Mouse (Mus musculus) neural tube, embryonic 11.5 days (tissue): ENCODE measurements around the gene Fam122a. TPM values are rescaled to one million over a fixed set of nuclear protein-coding genes. Genes with fewer than 3 reads are reported as not detected.

Experiments
- ATAC-seq: fragments of 200-750 bp; cut with Nextera tagmentation; 2 replicates; pipeline ENCODE4 v1.8.0; 2017; ENCODE audit warnings: moderate number of reproducible peaks, mild to moderate bottlenecking, moderate TSS enrichment, moderate library complexity; ENCODE audit not compliant: insufficient read depth, low FRiP score, low TSS enrichment
- DNase-seq: peaks from one replicate; pipeline ENCODE4 v3.0.0-alpha.2; 2015; ENCODE audit warnings: low spot score
- H3K27ac ChIP-seq: fragments of 300-500 bp; sonication (generic); 2 replicates; pipeline ENCODE4 v1.5.1; 2014; ENCODE audit warnings: low read depth, mild to moderate bottlenecking, low read length
- H3K27me3 ChIP-seq: fragments of 300-500 bp; sonication (generic); 2 replicates; pipeline ENCODE4 v1.6.1; 2014; ENCODE audit warnings: mild to moderate bottlenecking, low read length, mixed read lengths; ENCODE audit not compliant: control insufficient read depth, insufficient read depth
- H3K36me3 ChIP-seq: fragments of 300-500 bp; sonication (generic); 2 replicates; pipeline ENCODE4 v1.6.1; 2014; ENCODE audit warnings: mild to moderate bottlenecking, low read length, moderate library complexity, mixed read lengths; ENCODE audit not compliant: control insufficient read depth, insufficient read depth
- H3K4me1 ChIP-seq: fragments of 300-500 bp; sonication (generic); 2 replicates; pipeline ENCODE4 v1.6.1; 2014; ENCODE audit warnings: low read length, mixed read lengths; ENCODE audit not compliant: control insufficient read depth, insufficient read depth
- H3K4me2 ChIP-seq: fragments of 300-500 bp; sonication (generic); 2 replicates; pipeline ENCODE4 v1.6.1; 2014; ENCODE audit warnings: low read depth, mild to moderate bottlenecking, moderate library complexity
- H3K4me3 ChIP-seq: fragments of 300-500 bp; sonication (generic); 2 replicates; pipeline ENCODE4 v1.5.1; 2014; ENCODE audit warnings: low read depth, low read length
- H3K9ac ChIP-seq: fragments of 300-500 bp; sonication (generic); 2 replicates; pipeline ENCODE4 v1.6.1; 2014; ENCODE audit warnings: mild to moderate bottlenecking, low read length
- H3K9me3 ChIP-seq: fragments of 300-500 bp; sonication (generic); 2 replicates; pipeline ENCODE4 v1.6.1; 2016; ENCODE audit warnings: low read length; ENCODE audit not compliant: control insufficient read depth
- WGBS: fragments of 180-500 bp; shearing (Covaris S2); extraction: QIAGEN DNeasy Blood & Tissue Kit; methylation state at CpG from one replicate; pipeline ENCODE4 v1.1.7; 2014; 5-methylcytosine and 5-hydroxymethylcytosine counted together
- polyA plus RNA-seq: library from polyadenylated mRNA; unstranded; fragments of >200 nt; fragmentation: Nextera tagmentation; extraction: Ambion mirVana; gene quantifications from 2 replicates; pipeline ENCODE4 v1.2.1, GENCODE M21; 2014

Gene Fam122a
- polyA plus RNA-seq, 1 experiment from 2014 or later = 42.2 TPM

- Histone ChIP-seq H3K4me2 (no peak overlapping the region), H3K27me3 (no peaks in the 10 kb centered on the region), H3K9ac (no peak overlapping the region), H3K4me3 (no peak overlapping the region), H3K9me3 (no peaks in the 10 kb centered on the region), H3K27ac (no peak overlapping the region), H3K36me3 (no peaks in the 10 kb centered on the region), H3K4me1 (no peaks in the 10 kb centered on the region)
- ATAC-seq (no peak), DNase-seq (no peak)
- WGBS = 92% methylated on average over 3 of the region's 3 CpGs
Observed at GRCm38 (mm10) chr19:24428011-24428410, 49.1 kb downstream of the Fam122a start.

- 74% methylated on average over 4 of the region's 4 CpGs for whole genome bisulfite sequencing
- Histone ChIP-seq H3K27me3 (no peaks in the 10 kb centered on the region), H3K9ac (no peak overlapping the region), H3K27ac (no peak overlapping the region), H3K4me3 (no peak overlapping the region), H3K36me3 (no peaks in the 10 kb centered on the region), H3K4me2 (no peak overlapping the region), H3K4me1 (no peaks in the 10 kb centered on the region), H3K9me3 (no peaks in the 10 kb centered on the region)
- ATAC-seq = no peak
- no peak for DNase-seq
Observed at GRCm38 (mm10) chr19:24427258-24427657, 49.9 kb downstream of the Fam122a start.

- Histone ChIP-seq H3K4me1 (no peaks in the 10 kb centered on the region), H3K4me2 (no peak overlapping the region), H3K27me3 (no peaks in the 10 kb centered on the region), H3K9me3 (no peaks in the 10 kb centered on the region), H3K9ac (no peak overlapping the region), H3K27ac (no peak overlapping the region), H3K4me3 (no peak overlapping the region), H3K36me3 (no peaks in the 10 kb centered on the region)
- 89% methylated on average over 7 of the region's 7 CpGs for WGBS
- ATAC-seq (no peak), DNase-seq (no peak)
Observed at GRCm38 (mm10) chr19:24426759-24427181, 50.4 kb downstream of the Fam122a start.

Other genes starting within 250 kb of the Fam122a start
- 47.6 and 49.1 TPM in 2 replicates for gene Fxn, start 196.8 kb downstream of the Fam122a start, polyA plus RNA-seq
- gene Pip5k1b, start 78.5 kb upstream of the Fam122a start, polyA plus RNA-seq = 1.3 and 2.7 TPM in 2 replicates
- 1.5 TPM in 2 replicates for gene Tmem252, start 196.7 kb upstream of the Fam122a start, polyA plus RNA-seq